Mouse (Mus musculus) ES-CJ7 (cell line): ENCODE measurements around the gene Gna12.
A peak's percentile ranks its signal among the peaks of the same experiment; 100 is the strongest.

Experiments used
- DNase-seq: peaks from one replicate; pipeline ENCODE4 v3.0.0; 2011; ENCODE audit warnings: low read depth, low spot score

Gna12 gene

DNA sequence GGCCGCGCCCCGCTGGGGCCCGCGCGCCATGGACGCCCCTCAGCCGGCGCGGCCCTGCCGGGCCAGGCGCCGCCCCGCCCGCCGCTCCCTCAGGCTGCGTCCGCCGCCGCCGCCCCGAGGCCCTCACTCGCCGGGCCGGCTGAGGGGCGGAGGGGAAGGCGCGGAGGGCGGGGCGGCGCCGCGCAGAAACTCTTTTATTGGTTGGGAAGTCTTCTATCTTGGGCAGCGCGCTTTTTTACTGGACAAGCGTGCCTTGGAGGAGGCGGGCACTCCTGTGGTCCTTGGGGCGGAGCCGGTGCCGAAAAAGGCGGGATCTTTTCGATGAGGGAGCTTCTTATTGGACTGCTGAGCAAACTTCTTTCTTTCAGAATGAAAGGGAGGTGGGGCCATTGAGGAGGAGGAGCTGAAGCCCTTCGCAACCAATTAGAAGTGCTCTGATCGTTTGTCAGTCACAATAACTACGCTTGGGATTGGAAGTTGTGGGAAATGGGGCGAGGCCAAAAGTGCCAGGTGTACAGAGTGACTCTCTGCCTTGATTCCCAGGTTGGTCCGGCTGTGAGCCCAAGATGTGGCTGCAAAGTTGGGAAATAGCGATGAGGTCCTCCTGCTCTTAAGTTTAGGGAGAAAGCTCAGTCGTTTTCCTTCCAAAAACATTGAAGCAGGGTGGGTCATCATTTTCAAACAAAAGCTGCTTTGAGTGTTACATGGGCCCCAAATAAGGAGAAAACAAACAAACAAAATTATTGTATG is at the start of gene Gna12:
Gene Gna12, minus strand, starts transcription at position 118 of the 750 bp plus-strand sequence.
- DNase-seq = peak; percentile 100

GRCm38 (mm10) chr5:140878644-140879043 is 48.4 kb upstream of the Gna12 start:
- peak; percentile 73 for DNase-seq

DNA sequence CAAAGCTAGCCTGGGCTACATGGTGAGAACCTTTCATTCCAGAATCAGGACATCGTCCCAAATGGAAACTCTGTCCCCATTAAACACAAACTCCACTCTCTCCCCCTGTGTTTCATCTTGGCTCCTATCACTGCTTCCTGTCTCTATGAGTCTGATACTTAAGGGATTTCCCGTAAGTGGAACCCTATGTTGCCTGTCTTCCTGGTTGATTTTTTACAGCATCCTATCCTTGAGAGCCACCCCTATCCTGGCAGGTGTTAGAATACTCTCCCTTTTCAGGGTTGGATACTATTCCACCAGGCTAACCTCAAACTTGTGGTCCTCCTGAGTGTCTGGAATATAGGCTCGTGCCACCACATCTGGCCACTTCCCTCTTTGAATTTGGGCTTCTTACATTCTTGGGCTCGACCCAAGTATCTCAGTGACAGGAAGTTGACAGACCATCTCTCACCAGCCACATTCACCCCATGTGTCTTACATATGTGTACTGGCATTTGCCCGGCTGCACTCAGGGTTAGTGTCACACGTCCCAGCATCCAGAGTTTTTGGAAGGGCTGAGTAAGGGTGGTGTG is 43.6 kb upstream of the Gna12 start:
- no peak for DNase-seq

DNA sequence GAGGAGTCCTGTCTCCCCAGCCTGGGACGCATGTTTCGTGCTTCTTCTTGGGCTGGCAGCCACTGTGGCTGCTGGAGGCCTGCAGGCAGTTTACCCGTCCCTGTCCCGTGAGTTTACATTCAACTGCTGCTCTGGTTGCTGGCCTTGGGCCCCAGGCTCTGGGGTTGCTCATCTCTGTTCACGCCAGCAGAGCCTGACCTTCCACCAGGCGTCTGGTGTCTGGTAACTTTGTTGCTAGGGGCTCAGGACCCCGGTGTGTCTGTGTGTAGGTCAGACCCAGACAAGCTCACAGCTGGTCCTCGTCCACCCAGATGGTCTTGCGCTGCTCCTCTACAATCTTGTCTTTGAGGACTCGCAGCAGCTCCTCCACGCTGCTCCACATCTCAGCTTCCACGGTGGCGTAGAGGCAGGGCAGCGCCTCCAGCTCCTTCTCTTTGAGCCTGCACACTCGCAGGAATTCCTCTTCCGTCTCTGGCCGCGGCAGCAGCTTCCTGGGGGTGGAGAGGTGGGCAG is 42.9 kb upstream of the Gna12 start:
- peak; percentile 12 for DNase-seq

GRCm38 (mm10) chr5:140872532-140873038 is 42.4 kb upstream of the Gna12 start:
- peak; percentile 55 for DNase-seq

DNA sequence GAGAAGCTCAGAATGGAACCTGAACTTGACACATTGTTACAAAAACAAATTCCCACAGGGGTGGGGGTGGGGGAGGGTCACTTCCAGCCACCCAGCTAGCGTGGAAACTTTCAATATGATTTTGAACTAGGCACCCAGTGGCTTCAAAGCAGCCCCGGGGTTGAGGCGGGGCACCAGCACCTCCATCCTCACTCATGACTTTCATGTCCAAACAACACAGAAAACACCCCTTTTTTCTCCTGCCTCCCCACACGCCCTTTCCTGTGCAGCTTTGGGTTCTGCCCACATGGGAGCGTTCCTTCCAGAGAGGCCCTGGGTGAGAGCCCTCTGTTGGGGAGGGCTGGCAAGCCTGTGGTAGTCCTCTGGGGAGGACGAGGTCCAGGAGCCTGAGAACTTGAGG is 41.0 kb upstream of the Gna12 start:
- no peak for DNase-seq

GRCm38 (mm10) chr5:140869034-140869433 is 38.8 kb upstream of the Gna12 start:
- peak; percentile 70 for DNase-seq

- peak; percentile 28 for DNase-seq
Observed at GRCm38 (mm10) chr5:140859730-140860129, 29.5 kb upstream of the Gna12 start.

DNA sequence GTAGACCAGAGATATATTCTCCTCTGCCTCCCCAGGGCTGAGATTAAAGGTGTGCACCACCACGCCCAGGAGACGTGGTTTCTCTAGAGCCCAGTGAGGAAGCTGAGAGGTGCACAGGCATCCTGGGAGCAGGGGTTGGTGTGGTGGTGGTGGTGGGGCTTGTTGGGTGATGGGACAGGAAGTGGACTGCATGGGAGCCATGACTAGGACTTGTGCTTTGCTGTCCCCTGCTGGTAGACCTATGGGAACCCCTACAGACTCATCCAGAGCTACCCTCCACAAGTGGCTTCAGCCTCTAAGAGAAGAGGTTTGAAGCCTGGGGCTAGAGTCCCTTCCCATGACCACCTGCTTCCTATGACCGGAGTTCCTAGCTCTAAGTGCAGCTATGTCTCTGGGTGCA is 28.1 kb upstream of the Gna12 start:
- DNase-seq = no peak

GRCm38 (mm10) chr5:140857432-140858154 is 27.4 kb upstream of the Gna12 start:
- DNase-seq = peak; percentile 19

DNA sequence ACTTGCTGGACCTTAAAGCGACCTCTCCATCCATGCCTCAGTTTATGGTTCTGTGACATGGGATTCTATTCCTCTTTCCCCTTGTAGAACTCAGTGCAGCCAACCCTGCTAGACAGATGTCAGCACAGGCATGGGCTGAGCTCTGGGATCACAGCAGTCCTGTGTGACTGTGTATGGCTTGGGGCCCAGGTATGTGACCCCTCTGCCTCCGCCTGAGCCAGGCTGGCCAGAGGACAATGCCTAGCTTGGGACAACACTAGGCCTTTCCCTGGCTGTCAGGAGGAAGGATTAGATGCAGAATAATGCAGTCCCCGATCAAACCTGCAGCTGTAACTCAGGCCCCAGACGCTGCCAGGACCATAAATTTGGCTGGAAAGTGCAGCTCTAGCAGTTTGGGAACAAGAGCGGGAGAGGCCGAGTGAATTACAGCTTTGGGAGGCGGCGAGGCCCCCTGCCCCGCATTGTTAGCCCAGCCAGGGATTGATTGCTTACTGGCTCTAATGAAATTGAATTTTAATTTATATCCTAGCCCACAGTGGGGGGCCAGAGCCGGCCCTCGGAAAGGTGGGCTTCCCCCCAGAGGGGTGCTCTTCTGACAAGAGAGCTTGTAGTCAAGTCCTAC is 25.8 kb upstream of the Gna12 start:
- DNase-seq = no peak

- DNase-seq = no peak
Observed at GRCm38 (mm10) chr5:140854700-140855099, 24.5 kb upstream of the Gna12 start.

GRCm38 (mm10) chr5:140853723-140854122 is 23.5 kb upstream of the Gna12 start:
- no peak for DNase-seq

DNA sequence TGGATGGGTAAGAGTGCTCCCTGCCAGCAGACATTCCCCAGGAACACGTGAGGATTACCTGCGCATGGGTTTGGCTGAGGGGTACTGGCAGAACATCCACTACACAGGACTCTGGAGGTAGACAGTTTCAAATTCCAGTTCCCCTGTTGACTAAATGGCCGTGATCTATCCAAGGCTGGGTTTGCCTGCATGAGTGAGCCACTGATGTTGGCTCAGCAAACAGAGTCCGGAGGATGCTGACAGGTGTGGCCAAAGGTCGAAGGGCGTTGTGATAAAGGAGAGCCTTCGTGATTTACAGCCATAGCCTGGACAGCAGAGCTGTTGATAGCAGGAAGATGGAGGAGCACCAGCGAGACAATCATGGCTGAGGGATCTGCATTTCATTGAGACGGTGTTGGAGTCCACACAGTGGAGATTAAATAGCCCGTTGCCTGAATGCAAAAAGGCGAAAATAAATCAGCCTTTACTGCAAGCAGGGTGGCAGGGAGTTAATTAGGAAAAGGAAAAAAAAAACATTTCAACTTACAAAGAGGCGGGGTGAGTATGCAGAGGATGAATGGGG is 22.3 kb upstream of the Gna12 start:
- no peak for DNase-seq

DNA sequence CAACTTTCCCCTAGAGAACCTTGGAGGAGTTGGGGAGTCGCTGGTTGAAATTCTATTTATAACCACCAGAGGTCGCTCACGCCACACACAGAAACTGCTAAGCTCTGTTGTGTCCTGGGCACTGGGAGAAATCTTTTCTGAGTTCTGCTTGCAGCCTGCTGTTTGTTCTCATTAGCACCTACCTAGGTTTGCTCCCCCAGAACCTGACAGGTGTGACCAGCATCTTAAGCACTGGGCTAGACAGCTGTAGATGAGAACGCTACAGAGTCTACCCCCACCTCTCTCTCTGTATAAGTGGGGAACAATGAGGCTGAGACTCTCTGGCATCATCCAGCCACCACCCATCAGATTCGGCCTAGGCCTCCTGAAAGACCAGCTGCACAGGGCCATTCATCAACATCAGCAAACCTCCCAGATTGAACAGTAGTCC is 17.1 kb upstream of the Gna12 start:
- DNase-seq = peak; percentile 76

DNA sequence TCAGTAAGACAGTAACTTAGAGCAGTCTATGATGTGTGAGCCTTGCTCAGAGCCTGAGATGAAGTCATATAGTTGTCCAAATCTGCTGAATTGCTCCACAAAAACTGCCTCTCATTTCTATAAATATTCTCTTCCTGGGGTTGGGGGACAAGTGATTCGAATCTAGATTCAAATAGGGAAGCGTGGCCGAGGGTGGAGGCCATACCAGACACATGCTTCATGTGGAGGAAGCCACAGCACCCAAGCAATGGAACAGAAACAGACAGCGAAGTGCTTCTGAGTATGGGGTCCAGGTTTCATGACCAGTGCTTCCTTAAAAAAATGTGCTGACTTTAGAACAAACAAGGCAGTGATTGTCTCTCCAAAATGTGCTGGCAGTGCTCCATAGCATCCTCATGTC is 11.7 kb upstream of the Gna12 start:
- DNase-seq = no peak

DNA sequence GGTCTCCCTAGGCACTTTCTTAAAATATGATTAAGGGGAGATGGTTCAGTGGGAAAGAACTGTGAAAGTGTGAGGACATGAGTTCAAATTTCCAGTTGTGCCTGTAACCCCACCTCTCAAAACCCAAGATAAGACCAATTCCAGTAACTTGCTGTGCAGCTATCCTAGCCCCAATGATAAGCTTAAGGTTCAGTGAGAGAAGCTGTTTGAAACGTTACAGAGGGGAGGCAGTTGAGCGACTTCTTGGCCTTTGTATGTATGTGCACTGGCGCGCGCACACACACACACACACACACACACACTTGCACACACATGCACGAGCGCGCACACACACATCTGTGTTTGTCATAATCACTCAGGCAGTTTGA is 817 bp upstream of the Gna12 start:
- DNase-seq = no peak

DNA sequence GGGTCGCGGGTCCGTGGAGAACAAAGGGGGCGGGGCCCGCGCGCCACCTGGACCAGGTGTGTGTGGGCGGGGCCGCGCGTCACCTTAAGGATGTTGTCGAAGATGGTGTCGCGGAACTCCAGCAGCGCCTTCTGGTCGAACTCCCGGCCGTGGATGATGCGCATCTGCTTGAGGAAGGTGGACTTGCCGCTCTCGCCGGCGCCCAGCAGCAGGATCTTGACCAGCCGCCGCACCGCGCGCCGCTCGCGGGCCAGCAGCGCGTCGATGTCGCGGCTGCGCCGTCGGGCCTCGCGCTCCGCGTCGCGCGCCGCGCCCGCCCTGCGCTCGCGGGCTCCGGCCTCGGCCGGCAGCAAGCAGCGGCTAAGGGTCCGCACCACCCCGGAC is 328 bp downstream of the Gna12 start:
- peak; percentile 50 for DNase-seq

- peak; percentile 38 for DNase-seq
Observed at GRCm38 (mm10) chr5:140829081-140829910, 935 bp downstream of the Gna12 start.

GRCm38 (mm10) chr5:140828363-140828762 is 1.9 kb downstream of the Gna12 start:
- DNase-seq = no peak

GRCm38 (mm10) chr5:140827896-140828295 is 2.3 kb downstream of the Gna12 start:
- DNase-seq = no peak
